Mouse (Mus musculus) forelimb bud, embryonic 11.5 days (tissue): ENCODE data around the gene Tpra1.
A peak's percentile ranks its signal among the peaks of the same experiment; 100 is the strongest.

Experiments used
- DNase-seq: peaks from one replicate; pipeline ENCODE4 v3.0.0-alpha.2; 2012; ENCODE audit warnings: low read depth, low spot score

The Tpra1 gene

GRCm38 (mm10) chr6:88901947-88902820 lies at the start of gene Tpra1:
Tpra1 (plus strand) TSS chr6:88902251.
- DNase-seq, result peak; percentile 96

- no peak for DNase-seq
Measured at GRCm38 (mm10) chr6:88854509-88854908, 47.5 kb upstream of the Tpra1 start.

GRCm38 (mm10) chr6:88855636-88856035 lies 46.4 kb upstream of the Tpra1 start:
- peak; percentile 86 for DNase-seq

GRCm38 (mm10) chr6:88857249-88857648 lies 44.8 kb upstream of the Tpra1 start:
- DNase-seq, result no peak

- DNase-seq, result no peak
Measured at GRCm38 (mm10) chr6:88857830-88858229, 44.2 kb upstream of the Tpra1 start.

- no peak for DNase-seq
Measured at GRCm38 (mm10) chr6:88858341-88858740, 43.7 kb upstream of the Tpra1 start.

- DNase-seq, result peak; percentile 48
Measured at GRCm38 (mm10) chr6:88860914-88861313, 41.1 kb upstream of the Tpra1 start.

- DNase-seq, result no peak
Measured at GRCm38 (mm10) chr6:88865704-88866103, 36.3 kb upstream of the Tpra1 start.

- DNase-seq, result no peak
Measured at GRCm38 (mm10) chr6:88869459-88869858, 32.6 kb upstream of the Tpra1 start.

- DNase-seq, result no peak
Measured at GRCm38 (mm10) chr6:88870594-88870993, 31.5 kb upstream of the Tpra1 start.

GRCm38 (mm10) chr6:88871546-88871945 lies 30.5 kb upstream of the Tpra1 start:
- no peak for DNase-seq

GRCm38 (mm10) chr6:88872811-88873210 lies 29.2 kb upstream of the Tpra1 start:
- DNase-seq, result no peak

GRCm38 (mm10) chr6:88873965-88874867 lies 27.8 kb upstream of the Tpra1 start:
- peak; percentile 21 for DNase-seq

GRCm38 (mm10) chr6:88874868-88875508 lies 27.1 kb upstream of the Tpra1 start, which contains the start of gene Podxl2:
Podxl2 (minus strand) TSS chr6:88875044.
- DNase-seq, result peak; percentile 74

- no peak for DNase-seq
Measured at GRCm38 (mm10) chr6:88879471-88879870, 22.6 kb upstream of the Tpra1 start.

GRCm38 (mm10) chr6:88881334-88881733 lies 20.7 kb upstream of the Tpra1 start:
- DNase-seq, result no peak

- DNase-seq, result no peak
Measured at GRCm38 (mm10) chr6:88884195-88884594, 17.9 kb upstream of the Tpra1 start.

GRCm38 (mm10) chr6:88884690-88885089 lies 17.4 kb upstream of the Tpra1 start:
- no peak for DNase-seq

- no peak for DNase-seq
Measured at GRCm38 (mm10) chr6:88885644-88886416, 16.2 kb upstream of the Tpra1 start.

GRCm38 (mm10) chr6:88886417-88886967 lies 15.6 kb upstream of the Tpra1 start:
- no peak for DNase-seq
